Mouse (Mus musculus) erythroblast, adult 5-6 weeks (primary cell): Measurements from ENCODE around the gene Hscb. TPM values are rescaled to one million over a fixed set of nuclear protein-coding genes. Genes with fewer than 3 reads are reported as not detected.
"Not testable (repeated sequence)": the region's sequence is repeated elsewhere in the genome, so short reads cannot be mapped to it uniquely, and the experiment has no call there.

Experiments used
- ATAC-seq: replicated peaks from 2 replicates; pipeline ENCODE4 v1.8.0; 2016; ENCODE audit warnings: moderate number of reproducible peaks, mild to moderate bottlenecking, moderate TSS enrichment, inconsistent platforms; ENCODE audit not compliant: poor library complexity, low FRiP score, severe bottlenecking
- total RNA-seq, 2 experiments: library from RNA; stranded (forward) in 1 of 2; stranded (reverse) in 1 of 2; fragments of 150-400 nt in 1 of 2; fragments of 200-764, 138-1000 nt in 1 of 2; gene quantifications; 2 replicates each; pipeline versions ENCODE4 v1.2.3 to v1.2.4; 2015 to 2017; ENCODE audit warnings: low replicate concordance in 2 of 2

Gene Hscb
- total RNA-seq, 2 experiments from 2014 or later: 153 to 159 TPM

DNA sequence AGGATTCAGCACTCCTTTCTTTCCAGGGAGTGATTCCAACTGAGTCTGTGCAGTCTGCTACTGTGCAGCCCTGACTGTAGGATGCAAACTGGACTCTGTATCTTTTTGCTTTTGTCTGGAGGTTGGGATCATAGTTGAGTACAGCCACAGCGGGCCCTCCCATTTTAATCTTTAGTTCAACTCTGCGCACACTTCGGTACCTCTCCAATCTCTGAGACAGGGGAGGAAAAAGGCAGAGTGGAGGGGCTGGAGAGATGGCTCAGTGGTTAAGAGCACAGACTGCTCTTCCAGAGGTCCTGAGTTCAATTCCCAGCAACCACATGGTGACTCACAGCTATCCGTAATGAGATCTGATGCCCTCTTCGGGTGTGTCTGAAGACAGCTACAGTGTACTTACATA lies 1.6 kb downstream of the Hscb start:
- not testable (repeated sequence) for ATAC-seq

DNA sequence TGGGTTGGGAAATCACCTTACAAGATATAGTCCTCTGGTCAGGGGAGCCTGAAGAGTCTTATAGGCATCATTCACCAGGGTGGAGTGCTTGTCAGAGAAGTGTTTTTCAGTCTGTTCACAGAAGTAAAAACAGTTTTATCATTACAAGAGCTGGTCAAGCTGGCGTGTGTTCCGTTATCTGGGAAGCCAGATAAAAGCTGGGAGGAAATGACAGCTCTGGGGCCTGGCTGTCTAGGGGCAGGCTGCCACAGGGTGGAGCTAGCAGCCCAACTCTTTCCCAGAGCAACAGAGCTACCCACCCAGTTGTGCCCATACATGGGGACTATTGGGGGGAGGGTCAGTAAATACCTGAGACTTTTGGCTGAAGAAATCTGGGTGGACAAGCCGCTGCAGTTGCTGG lies 3.6 kb downstream of the Hscb start:
- peak; percentile 66 for ATAC-seq

DNA sequence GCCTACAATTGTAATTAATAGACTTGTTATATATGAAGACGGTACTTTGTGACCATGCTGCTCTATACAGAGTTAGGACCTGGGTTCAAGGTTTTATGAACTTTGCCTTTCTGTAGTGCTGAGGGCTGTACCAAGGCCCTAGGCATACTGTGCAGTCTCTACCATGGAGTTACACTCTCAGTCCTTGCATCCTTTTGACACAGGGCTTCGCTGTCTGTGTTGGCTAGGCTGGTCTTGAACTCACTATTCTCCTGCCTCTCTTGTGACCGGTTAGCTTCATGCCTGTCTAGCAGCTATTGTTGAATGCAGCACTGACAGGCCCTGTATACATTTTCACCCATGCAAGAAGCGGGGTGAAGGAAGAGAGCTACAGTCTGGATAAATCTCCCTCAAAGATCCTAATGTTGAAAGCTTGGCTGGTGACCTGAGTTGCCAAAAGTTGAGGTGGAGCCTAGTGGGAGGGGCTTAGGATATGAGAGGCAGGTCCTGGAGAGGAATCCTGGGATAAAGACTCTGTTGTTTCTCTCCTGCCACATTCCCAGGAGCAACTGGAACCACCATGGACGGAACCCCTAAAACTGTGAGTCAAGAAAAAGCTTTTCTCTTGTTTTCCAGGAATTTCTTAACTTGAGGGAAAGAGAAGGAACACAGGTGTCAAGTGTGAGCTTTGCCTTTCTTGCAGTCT lies 8.4 kb downstream of the Hscb start:
- no peak for ATAC-seq

DNA sequence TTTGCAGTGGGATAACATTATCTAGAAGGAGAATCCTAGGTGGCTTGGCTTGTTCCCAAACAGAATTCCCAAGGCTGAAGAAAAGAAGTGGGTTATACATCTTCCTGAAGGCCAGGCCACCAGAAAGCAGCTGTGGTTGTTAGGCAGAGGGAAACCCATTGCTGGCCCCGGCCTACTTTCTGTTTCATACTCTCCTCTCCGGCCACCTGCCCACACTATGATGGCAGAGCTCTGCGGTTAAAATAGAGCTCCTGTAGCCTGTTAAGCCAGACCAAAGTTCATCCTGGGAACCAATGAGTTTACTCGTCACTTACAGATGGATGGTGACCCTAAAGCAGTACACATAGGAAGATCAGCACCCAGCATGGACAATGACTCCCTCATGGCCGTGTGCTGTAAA lies 12.0 kb downstream of the Hscb start:
- ATAC-seq: no peak

DNA sequence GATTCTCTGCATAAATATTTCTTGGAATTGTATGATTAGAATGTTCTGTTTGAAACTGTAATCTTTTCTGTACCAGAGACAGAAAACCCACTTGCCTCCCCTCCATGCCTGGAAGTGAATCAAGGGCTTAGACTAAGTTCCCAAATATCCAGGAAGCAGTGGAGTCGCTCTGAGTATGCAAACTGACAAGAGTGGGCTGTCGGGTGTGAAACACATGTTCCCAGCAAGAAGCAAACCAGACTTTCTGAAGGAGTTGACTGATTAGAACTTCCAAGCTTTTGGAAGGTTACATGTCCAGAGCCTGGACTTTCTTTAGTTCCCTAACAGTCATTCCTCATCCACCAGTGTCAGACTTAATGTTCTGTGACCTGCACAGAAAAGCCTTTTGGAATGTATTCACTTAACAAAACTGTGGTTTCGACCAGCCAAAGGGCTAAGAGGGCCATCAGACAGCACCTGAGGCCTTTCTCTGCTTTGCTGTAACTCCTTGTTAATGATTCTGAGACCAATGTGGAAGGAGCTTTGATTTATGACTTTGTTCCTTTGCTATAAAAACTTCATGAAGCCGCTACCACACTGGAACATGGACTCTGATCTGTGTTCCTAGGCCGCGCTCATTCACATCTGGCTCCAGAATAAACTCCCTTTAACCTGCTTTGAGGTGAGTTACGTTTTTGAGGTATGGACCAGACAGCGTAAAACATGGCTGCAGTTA lies 12.6 kb downstream of the Hscb start:
- ATAC-seq: no peak

DNA sequence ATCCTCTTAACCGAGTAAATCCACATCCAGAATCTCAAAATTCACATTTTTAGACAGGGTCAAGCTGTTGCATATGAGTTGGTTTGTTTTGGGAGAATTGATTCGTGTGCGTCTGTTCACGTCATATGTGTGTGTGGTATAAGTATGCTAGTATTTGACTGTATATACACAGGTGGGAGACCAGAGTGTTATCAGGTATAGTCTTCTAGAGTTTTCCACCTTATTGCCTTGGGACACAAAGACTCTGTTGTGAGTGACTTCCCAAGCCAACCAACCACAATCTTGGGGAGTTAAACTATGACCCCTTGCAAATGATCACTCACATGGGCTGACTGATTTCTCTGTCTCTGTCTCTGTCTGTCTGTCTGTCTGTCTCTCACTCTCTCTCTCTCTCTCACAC lies 15.2 kb downstream of the Hscb start:
- no peak for ATAC-seq

DNA sequence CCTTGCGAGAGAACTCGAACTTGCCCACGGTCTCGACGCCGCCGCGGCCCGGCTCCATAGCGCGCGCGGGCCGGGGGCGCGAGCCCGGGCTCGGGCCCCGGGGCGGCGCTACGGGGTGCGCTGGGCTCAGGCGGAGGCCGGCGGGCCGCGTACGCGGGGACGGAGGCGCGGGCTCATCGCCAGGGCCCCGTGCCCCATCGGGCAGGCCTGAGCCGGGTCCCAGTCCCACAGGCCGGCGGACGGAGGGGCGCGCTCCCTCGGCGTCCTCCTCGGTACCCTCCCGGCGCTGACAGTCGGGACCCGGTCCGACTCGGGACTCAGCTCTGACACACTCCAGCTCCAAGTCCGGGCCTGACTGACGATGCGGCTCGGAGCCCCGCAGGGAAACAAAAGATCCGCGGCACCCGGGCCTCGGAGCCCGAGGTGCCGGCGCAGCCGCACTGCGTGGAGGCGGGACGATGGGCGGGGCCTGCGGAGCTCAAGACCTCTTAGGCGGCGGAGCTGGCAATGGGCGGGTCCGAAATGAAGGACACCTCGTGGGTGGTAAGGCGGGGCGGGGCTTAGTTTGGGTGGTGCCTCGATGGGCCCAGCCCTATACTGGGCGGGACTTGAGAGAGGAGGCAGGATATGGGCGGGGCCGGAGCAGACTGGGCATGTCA lies 29.8 kb downstream of the Hscb start, which contains the start of gene Ulk1:
TSS of gene Ulk1 (minus strand) at position 431 of the 659 bp plus-strand sequence.
- peak; percentile 80 for ATAC-seq

DNA sequence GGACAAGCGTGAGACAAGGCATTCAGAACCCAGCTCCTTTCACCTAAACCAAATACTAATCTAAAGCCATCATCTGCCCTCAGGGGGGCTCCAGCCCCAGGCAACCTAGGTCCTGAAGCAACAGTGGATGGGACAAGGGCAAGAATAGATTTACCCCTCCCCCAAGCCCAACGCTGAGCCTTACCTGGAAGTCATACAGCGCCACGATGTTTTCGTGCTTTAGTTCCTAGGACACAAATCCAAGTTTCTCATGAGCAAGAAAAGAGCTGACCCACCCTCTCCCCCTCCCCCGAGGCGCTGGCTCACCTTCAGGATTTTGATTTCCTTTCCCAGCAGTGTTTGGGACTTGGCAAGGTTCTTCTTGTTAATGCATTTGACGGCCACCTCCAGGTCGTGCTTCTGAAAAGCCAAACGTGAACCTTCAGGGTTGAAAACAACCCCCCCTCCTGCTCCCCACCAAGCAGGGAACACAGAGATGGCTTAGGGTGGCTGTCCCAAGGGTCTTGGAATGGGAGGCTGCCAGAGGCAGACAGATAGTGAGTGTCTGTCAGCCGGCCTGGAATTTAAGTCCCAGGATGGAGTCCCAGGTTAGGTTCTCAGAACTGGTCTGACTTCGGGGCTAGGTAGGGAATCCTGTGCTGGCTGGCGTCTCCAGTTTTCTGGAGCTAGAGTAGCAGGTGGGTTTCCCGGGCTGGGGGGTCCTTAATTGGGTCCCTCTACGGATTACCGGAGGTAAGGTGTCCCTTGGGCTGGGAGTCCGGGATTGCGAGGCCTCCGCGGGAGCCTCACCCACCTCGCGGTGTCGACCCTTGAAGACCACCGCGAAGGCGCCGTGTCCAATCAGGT lies 30.5 kb downstream of the Hscb start:
- no peak for ATAC-seq

DNA sequence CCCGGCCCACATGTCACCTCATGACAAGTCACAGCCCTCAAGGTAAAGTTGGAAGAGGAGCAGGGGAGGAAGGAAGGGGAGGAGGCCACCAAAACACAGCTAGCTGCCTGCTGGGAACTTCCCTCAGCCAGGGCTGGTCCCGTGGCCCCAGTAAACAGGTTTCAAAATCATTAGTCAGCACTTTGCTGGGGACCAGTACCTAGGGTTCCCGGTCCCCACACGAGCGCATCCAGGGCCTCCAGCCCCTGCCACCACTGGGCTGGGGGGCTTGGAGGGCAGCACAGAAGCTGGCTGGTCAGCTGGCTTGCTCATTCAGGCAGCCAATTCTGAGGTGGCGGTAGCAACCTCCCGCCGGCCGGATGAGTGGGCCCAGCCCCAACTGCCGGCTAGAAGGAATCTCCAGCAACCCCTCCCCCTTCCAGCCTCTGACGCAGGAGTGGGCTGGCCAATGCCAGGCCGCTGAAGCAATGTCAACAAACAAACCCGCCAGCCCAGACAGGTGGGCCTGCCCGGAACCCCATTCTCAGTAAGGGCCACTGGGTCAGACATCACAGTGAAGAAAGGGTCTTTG lies 31.4 kb downstream of the Hscb start:
- peak; percentile 76 for ATAC-seq

DNA sequence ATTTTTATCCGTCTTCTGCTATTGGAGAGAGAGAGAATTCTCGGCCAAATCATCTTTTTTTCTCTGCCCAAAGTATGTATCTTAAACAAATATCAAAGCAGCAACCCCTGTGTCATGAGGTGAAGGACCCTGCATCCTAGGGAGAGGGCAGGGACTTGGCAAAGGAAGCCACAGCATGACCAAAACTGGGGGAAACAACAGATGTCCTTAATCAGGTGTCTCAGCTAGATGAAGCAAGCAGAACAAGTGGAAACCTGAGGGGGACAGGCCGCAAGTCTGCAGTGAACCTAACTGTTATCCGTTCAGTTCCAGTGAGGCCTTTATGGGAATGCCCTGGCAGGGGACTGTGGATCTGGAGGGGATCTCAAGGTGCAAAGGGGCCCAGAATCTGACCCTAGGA lies 32.1 kb downstream of the Hscb start:
- no peak for ATAC-seq

DNA sequence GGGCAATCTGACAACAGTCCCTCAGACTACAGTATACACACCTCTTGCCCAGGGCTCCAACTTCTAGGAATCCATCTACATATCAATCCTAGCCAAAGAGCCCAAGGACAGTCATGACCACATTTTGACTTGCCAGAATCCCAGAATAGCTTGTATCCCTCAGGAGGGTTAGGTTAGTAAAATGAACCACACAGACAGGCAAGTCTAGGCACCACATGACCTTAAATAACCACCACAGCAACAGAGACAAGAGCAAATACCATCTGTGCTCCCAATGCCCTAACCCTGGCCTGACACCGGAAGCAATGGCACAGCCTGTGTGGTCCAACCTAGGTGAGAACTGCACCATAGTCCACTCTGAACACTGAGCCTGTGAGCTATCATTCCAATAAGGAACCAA lies 32.9 kb downstream of the Hscb start:
- ATAC-seq: no peak

DNA sequence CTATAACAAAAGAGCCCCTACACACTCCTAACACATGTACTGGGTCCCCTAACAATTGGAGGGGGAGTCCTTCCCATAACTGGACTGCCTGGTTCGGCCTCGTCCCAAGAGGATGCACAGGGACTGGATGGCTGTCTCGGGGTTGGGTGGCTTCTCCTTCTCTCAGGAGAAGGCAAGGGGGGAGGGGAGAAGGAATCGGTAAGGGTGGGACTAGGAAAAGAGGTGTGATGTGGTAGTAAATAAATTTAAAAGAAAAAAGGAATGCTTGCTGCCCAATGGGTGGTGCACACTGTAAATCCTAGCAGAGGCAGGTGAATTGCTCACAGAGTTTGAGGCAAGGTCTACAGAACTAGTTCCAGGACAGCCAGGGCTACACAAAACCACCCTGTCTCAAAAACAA lies 33.4 kb downstream of the Hscb start:
- ATAC-seq: no peak

DNA sequence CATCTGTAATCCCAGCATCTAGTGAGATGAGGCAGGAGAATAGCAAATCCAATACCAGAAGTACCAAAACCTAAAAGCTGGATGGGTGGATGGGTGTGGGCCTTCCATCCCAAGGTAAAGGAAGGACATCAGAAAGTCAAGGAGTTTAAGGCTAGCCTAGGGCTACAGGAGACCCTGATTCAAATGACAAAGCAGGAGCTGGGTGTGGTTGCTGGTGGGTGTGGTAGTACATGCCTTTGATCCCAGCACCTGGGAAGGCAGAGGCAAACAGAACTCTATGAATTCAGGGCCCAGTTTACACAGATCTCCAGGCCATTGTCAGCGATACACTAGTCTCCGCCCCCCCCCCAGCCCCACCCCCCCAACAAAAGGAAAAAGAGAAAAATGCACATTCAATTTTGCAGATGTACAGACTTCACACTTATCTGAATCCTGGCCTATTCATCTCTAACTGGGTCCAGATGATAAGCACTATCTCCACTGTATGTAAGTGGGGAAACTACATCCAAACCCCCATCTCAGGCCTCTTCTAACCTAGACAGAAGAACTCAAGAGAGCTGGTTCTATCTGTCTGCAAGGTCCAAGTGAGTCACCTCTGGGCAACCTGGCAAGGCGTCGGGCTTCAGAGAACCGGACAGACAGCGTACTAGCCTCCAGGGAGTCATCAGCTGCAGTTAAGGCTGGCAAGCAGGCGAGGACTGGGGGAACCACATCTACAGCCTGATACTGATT lies 35.4 kb downstream of the Hscb start:
- ATAC-seq: no peak

DNA sequence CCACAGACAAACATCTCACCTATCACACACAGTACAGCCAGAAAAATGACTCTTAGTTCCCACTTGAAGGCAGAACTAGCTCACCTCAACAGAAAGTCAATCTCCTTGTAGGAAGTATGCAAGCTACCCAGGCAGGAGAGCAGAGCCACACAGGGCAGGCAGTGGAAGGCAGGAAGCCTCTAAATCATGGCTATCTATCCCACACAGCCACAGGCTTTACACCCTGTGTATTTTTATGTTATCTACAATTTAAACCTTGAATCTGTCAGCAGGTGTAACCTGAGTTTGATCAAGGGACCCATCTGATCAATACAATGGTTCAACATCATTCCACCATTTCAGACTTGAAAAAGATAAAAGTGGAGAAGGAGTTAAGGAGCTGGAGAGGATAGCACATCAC lies 36.8 kb downstream of the Hscb start:
- no peak for ATAC-seq

DNA sequence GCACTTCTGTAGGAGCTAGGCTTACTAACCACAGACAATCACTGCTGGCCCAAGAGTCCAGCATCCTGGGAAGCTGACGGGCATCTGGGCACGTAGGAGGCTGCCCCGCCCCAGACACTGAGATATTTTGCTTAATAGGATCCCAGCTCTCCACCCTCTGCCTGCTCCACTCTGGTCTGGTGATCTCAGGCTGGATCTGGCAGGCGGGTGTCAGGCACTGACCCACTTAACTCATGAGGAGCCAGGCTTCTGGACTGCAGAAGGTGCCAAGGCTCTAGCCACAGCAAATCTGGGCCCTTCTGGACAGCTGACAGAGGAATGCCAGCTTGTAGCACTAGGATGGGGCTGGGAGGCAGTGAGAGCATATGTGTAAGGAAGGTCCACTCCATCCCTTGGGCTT lies 37.4 kb downstream of the Hscb start:
- ATAC-seq: no peak

DNA sequence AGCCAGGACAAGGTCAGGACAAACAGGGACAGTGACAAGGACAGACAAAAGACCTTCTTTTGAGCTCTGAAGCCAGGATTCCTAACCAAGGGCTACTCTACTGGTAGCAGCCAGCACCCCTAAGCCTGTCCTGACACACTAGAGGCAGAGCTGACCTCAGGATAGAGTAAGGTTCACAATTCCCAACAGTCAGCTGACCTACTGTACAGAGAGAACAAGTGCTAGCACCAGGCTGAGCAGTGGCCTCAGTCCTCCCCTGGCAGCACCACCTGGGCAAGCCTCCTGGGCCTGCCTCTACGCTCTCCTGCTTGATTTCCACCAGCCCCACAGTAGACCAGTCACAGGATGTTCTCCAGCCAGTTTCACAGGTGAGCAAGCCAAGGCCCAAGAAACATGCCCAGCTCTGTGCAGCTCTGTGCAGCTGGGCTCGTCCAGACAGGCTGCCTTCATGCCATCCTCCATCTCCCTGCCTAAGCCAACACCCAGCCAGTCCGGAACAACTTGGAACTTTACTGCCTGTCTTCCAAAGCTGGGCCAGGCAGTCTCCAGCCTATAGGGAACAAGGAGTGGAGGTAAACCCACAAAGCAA lies 38.4 kb downstream of the Hscb start:
- ATAC-seq: 0 out of 2 replicates have a peak, but pooled peaks have one; percentile 12

DNA sequence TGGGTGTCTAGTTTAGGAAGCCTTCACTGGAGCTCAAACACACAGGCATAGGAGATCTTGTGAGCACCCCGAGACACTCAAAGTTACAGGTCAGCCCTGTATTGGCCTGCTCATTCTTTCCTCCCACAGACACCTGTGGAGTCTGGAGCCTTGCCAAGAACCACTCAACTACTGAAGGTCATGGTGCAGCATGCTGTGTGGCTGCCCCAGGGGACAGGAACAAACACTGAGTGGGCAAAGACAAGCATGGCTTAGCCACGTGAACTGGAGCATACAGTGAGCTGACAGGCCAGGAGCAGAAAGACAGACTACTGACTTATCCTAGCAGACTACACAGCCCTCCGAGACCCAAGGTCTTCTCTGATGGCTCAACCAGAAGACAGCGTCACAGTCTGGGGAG lies 41.9 kb downstream of the Hscb start:
- no peak for ATAC-seq

DNA sequence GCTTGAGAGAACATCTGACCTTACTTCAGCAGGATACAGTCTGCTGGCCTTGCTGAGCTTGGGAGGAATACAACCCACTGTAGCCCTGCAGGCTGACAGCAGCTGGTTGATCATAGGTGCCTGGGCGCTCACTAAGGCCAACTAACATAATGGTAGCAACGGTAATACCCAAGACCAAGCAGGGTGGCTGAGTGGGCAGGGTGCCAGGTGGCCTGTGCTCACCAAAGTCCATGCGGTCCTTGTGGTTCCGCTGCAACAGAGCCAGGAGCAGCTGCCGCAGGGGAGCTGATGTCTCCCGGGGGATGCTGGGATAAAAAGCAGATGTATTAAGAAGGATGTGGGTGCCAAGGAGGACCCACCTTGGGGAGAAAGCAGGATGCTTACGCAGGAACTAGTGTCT lies 45.2 kb downstream of the Hscb start:
- ATAC-seq: no peak

DNA sequence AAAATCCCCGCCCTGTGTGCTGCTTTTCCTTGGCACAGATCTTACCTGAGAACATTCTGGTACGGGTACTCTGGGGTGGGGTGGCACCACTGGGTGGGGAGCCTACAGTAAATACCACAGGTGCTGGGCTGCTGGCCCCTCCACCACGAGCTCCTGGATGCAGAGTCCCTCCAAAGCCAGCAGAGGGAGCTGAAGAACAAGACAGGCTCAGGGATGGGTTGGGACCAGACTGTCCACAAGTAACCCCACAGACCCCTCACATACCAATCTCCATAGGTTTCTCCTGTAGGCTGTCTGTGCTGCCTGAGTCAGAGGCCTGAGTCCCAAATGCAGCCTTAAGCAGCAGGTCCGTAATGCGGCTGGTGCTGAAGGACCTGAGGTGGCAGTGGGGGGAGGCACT lies 50.9 kb downstream of the Hscb start:
- peak; percentile 46 for ATAC-seq
